Mouse (Mus musculus): ENCODE measurements around the gene Spin1. TPM values are rescaled to one million over a fixed set of nuclear protein-coding genes. Genes with fewer than 3 reads are reported as not detected.
"Not testable (repeated sequence)": the region's sequence is repeated elsewhere in the genome, so short reads cannot be mapped to it uniquely, and the experiment has no call there.

The Spin1 gene
- 10 to 100 TPM; 26.4 to 30.4 TPM for total RNA-seq (2021)
- long read RNA-seq, experiment 1, full-length matches to known transcripts: 29 of 47 reads
- long read RNA-seq, experiment 1, partial matches to known transcripts: 6 of 47 reads
- long read RNA-seq, experiment 1, other reads (novel, unspliced or antisense): 12 of 47 reads
- long read RNA-seq, experiment 2, full-length matches to known transcripts: 35 of 50 reads
- long read RNA-seq, experiment 2, partial matches to known transcripts: 2 of 50 reads
- long read RNA-seq, experiment 2, other reads (novel, unspliced or antisense): 13 of 50 reads

DNA sequence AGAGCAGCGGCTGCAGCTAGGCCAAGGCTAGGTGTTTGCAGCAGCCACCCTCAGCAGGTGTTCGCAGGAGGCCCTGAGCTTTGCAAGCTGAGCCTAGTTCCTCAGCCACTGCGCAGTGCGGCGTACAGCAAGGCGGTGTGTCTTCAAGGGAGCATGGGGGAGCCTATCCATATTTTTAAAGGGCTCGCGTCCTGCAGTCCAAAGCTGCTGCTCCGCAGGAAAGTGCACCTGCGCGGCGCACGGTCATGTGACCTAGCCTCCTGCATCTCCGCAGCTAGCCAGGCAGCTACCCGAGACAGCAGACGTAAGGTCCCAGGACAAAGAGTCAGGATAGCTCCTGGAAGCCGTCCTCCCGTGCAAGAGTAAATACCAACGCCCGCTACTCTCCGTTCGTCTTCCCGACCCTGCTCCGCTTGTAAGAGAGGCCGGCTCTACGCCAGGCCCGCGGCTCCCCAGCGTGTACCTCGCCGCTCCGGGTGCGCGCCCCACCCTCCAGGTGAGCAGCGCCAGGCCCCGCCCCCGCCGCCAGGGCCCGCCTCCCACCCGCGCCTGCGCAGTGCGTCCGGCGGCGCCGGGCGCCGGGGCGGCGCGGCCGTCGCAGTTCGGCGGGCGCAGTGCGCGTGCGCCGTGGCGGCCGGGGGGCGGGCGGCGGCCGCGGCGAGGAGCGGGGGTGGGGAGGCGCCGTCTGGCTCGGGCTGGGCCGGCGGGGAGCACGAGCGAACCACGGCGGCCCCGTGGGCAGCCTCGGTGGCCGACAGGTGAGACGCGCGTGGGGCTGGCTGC lies at the start of gene Spin1:
Spin1 (plus strand) TSS at position 648 of the 783 bp plus-strand sequence.
- peak; percentile 87 for DNase-seq

DNA sequence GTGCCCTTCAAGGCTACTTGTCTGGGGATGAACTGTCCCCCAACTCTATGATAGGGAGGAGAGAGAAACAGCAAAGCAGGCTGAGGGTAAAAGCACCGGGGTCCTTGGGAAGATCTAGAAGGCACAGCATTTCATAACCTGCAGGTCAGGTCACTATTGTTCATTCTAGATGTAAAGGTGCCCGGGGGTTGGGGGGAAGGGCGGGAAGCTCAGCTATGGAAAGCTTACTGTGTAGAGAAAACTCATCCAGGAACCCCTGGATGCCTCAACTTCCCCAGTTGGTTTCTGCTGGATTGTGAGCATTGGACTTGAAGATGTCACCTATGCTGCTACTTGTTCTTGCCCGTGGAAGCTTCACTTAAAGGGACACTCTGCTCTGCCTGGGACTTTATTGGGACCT lies 49.7 kb upstream of the Spin1 start:
- DNase-seq: no peak

GRCm38 (mm10) chr13:51052408-51052807 lies 48.3 kb upstream of the Spin1 start:
- no peak for DNase-seq

GRCm38 (mm10) chr13:51063024-51063423 lies 37.7 kb upstream of the Spin1 start:
- no peak for DNase-seq

DNA sequence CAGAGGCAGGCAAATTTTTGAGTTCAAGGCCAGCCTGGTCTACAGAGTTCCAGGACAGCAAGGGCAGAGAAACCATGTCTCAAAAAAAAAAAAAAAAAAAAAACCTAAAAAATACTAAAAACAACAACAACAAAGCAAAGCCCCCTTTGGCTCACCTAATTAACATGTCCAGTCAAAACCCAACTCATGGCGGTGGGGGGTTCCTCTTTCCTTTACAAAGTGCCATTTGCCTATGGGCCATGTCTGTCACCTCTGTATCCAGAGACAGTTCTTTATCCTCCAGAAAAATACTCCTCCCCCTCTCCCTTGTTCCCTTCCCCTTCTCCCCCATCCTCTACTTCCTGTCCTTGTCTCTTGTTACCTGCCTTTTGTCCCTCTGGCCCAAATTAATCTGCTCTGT lies 37.0 kb upstream of the Spin1 start:
- DNase-seq: no peak

- DNase-seq: no peak
Measured at GRCm38 (mm10) chr13:51064429-51064828, 36.3 kb upstream of the Spin1 start.

DNA sequence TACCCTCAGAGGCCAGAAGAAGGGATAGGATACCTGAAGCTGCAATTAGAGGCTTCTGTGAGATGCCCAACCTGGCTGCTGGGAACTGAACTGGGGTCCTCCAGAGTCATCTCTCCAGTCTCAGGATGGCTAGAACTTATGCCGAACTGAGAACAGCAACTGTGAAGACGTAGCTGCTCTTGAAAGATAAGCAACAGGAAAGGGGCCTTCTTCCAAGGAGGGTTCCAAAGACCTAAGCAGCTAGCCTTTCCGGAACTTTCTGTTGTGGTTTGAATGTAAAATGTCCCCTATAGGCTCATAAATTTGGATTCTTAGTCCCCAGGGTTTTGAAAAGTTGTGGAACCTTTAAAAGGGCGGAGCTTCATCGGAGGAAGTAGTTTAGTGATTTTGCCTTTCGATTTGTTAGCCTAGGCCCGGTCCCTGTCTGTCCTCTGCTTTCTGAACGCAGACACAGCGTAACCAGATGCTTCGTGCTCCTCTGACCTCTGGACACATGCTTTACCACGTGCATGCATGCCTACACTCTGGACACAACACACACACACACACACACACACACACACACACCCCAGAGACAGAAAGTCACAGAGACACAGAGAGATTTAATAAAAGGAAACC lies 29.5 kb upstream of the Spin1 start:
- peak; percentile 8 for DNase-seq

DNA sequence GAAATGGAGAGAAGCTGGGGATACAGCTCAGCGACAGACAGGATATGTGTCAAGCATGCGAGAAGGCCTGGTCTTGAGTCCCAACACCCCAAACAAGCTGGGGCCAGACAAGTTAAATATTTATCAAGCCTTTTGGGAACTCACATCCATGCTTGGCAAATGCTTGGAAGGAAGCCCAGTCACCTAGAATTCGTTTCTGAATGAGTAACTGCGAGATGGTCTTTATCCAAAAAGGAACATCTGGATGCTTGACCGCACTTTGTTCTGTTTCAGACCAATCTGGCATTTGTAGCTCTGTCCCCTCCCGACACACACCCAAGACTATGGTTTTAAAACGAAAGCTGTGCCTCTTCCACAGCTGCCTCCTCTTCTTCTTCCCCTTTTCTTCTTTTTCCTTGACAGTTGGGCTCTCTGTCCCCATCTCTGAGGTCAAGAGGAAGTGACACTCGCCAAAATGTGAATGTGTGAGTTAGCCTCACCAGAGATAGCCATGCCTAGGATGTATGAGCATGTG lies 28.9 kb upstream of the Spin1 start:
- no peak for DNase-seq

GRCm38 (mm10) chr13:51072917-51073843 lies 27.5 kb upstream of the Spin1 start:
- no peak for DNase-seq

DNA sequence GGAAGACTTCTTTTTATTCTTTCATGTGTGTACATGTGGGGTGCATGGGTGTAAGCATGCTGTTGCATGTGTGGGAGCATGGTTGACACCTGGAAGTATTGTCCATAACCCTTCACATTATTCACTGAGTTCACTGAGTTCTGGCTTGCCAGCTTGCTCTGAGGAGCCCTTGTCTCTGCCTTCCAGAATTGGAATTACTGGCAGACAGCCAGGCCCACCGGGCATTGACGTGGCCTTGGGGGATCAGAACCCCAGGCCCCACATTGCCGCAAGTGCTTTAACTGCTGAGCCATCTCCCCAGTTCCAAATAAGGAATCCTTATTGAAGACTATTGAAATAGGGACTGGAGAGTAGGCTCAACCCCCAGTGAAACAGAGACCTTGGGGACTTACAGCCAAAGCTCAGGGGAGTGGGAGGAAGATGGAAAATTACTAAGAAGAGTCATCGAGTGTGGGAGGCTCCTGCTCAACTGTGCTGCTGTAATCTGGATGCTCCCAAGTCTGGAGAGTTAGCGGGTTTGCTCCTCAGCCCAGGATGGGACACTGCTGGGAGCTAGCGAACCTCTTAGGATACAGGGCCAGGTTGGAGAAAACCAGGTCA lies 26.5 kb upstream of the Spin1 start:
- no peak for DNase-seq

- DNase-seq: not testable (repeated sequence)
Measured at GRCm38 (mm10) chr13:51076191-51076590, 24.5 kb upstream of the Spin1 start.

GRCm38 (mm10) chr13:51078586-51078985 lies 22.1 kb upstream of the Spin1 start:
- not testable (repeated sequence) for DNase-seq

GRCm38 (mm10) chr13:51080801-51081200 lies 19.9 kb upstream of the Spin1 start:
- no peak for DNase-seq

GRCm38 (mm10) chr13:51084241-51084640 lies 16.4 kb upstream of the Spin1 start:
- no peak for DNase-seq

GRCm38 (mm10) chr13:51085941-51086340 lies 14.7 kb upstream of the Spin1 start:
- DNase-seq: no peak

GRCm38 (mm10) chr13:51087253-51087652 lies 13.4 kb upstream of the Spin1 start:
- DNase-seq: no peak

DNA sequence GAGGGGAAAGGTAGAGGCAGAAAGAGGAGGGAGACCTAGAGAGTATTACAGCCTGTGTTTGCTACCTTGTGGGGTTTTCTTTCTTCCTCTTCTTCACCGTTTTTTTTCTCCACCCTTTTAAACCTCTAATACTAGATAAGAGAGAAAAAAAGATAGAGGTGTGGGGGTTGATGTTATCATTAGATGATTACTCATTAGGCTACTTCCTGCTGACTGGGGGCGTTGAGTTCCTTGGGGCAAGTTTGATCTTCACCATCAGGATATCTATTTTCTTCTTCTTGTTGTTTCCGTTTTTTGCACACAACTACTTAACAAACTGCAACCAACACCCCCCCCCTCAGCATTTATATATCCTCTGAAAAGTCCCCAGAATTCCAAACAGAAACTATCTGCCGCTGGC lies 12.5 kb upstream of the Spin1 start:
- no peak for DNase-seq

- DNase-seq: no peak
Measured at GRCm38 (mm10) chr13:51089058-51089457, 11.6 kb upstream of the Spin1 start.

GRCm38 (mm10) chr13:51090105-51090661 lies 10.5 kb upstream of the Spin1 start:
- DNase-seq: no peak

DNA sequence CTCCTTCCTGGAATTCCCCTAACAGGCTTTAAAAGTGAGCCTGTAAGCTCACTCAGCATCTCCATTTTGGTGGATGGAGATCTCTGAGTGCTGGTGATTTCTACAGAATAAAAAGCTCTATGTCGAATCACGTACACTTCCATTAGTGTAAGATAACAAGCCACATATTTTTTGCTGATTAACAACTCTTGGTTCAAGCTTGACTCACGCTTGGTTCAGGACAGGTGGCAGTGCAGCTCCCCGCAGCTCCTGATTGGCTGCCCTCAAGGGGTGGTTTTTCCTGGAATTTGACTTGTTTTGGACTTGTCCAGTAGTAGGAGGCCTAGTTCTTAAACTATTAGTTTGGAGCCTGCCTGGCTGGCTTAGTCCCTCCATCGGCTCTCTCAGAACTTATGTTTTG lies 7.2 kb upstream of the Spin1 start:
- no peak for DNase-seq
